Mouse (Mus musculus): Measurements from ENCODE around the gene Olfr366.
"Not testable (repeated sequence)": the region's sequence is repeated elsewhere in the genome, so short reads cannot be mapped to it uniquely, and the experiment has no call there.

The Olfr366 gene

GRCm38 (mm10) chr2:37211274-37211673 is at the start of gene Olfr366:
Olfr366 (plus strand) TSS chr2:37211574.
- no peaks in the 10 kb centered on the region for H3K36me3 ChIP-seq (ENCODE audit: control insufficient read depth, insufficient read depth, low read length, poor library complexity, severe bottlenecking)
- DNase-seq (ENCODE audit: low read depth, low spot score): no peak
- no peaks in the 10 kb centered on the region for H3K27me3 ChIP-seq (ENCODE audit: control insufficient read depth, insufficient read depth, low read length, poor library complexity, severe bottlenecking)

- Histone ChIP-seq H3K36me3 (ENCODE audit: control insufficient read depth, insufficient read depth, low read length, poor library complexity, severe bottlenecking) (no peaks in the 10 kb centered on the region), H3K27me3 (ENCODE audit: control insufficient read depth, insufficient read depth, low read length, poor library complexity, severe bottlenecking) (no peaks in the 10 kb centered on the region)
- no peak for DNase-seq (ENCODE audit: low read depth, low spot score)
These were observed 23.5 kb upstream of the Olfr366 start, which contains the start of gene Olfr365 for GRCm38 (mm10) chr2:37187898-37188297. Olfr365 (plus strand) TSS chr2:37188198.

- H3K27me3 ChIP-seq (ENCODE audit: control insufficient read depth, insufficient read depth, low read length, poor library complexity, severe bottlenecking): not testable (repeated sequence)
These were observed 50.4 kb downstream of the Olfr366 start for GRCm38 (mm10) chr2:37261781-37262180.

More at GRCm38 (mm10) chr2:37261781-37262180, 50.4 kb downstream of the Olfr366 start:
- DNase-seq (ENCODE audit: low read depth, low spot score); H3K36me3 ChIP-seq (ENCODE audit: control insufficient read depth, insufficient read depth, low read length, poor library complexity, severe bottlenecking): not testable (repeated sequence)
